Mouse (Mus musculus) retina, postnatal 1 day (tissue): Measurements from ENCODE around the gene Nfkbib.
A peak's percentile ranks its signal among the peaks of the same experiment; 100 is the strongest.

Experiments used
- DNase-seq: peaks from one replicate; pipeline ENCODE4 v3.0.0-alpha.2; 2012

Gene Nfkbib

GRCm38 (mm10) chr7:28796562-28796975 lies 29.3 kb upstream of the Nfkbib start:
- peak; percentile 84 for DNase-seq

GRCm38 (mm10) chr7:28795832-28796231 lies 28.5 kb upstream of the Nfkbib start:
- no peak for DNase-seq

DNA sequence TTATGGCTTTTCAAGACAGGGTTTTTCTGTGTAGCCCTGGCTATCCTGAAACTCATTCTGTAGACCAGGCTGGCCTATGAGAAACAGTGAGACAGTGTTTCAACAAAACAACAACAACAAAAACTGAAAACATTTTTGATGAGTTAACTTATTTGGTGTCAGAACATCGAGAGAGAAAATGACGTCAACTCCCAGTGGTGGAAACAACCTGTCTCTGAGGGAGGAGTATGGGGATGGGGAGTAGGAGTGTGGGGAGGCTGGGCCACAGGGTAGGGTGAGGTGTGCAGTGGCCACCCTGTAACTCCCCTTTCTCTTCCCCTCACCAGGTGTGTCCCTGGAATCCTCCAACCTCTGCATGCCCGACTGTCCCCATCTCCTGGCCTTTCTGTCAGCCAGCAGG lies 27.2 kb upstream of the Nfkbib start:
- no peak for DNase-seq

- DNase-seq = peak; percentile 31
Observed at GRCm38 (mm10) chr7:28793834-28794233, 26.5 kb upstream of the Nfkbib start.

DNA sequence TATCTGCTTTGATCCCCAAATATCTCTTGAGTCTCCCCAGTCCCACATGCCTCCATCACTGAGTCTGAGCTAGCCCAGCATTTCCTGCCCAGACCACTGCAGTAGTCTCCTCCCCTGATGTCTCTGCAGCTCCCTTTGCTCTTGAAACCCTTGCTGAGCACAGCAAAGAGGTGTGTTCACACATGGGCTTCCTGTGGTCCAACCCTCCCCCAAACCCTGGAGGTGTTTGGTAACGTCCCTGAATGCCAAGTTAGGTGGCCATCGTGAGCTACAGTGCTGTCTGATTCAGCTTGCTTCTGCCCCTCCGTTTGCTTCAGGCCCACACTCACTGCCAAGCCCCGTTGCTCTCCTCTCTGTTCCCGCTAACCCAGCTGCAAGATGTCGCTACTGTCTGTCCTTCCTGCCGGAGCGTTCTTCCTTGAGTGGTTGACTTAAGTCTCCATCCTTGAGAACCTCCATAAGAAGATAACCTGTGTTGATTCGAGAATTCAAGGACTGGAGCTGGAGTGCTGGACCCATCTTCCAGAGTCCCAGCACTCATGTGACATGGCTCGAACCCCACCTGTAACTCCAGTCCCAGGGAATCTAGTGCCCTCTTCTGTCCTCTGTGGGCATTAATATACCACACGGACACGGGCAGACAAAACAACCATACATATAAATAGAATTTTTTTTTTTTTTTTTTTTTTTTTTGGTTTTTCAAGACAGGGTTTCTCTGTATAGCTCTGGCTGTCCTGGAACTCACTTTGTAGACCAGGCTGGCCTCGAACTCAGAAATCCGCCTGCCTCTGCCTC lies 25.3 kb upstream of the Nfkbib start:
- DNase-seq = no peak

GRCm38 (mm10) chr7:28791706-28792105 lies 24.4 kb upstream of the Nfkbib start:
- DNase-seq = no peak

- peak; percentile 65 for DNase-seq
Observed at GRCm38 (mm10) chr7:28790066-28790806, 22.9 kb upstream of the Nfkbib start.

GRCm38 (mm10) chr7:28789235-28789634 lies 21.9 kb upstream of the Nfkbib start:
- no peak for DNase-seq

DNA sequence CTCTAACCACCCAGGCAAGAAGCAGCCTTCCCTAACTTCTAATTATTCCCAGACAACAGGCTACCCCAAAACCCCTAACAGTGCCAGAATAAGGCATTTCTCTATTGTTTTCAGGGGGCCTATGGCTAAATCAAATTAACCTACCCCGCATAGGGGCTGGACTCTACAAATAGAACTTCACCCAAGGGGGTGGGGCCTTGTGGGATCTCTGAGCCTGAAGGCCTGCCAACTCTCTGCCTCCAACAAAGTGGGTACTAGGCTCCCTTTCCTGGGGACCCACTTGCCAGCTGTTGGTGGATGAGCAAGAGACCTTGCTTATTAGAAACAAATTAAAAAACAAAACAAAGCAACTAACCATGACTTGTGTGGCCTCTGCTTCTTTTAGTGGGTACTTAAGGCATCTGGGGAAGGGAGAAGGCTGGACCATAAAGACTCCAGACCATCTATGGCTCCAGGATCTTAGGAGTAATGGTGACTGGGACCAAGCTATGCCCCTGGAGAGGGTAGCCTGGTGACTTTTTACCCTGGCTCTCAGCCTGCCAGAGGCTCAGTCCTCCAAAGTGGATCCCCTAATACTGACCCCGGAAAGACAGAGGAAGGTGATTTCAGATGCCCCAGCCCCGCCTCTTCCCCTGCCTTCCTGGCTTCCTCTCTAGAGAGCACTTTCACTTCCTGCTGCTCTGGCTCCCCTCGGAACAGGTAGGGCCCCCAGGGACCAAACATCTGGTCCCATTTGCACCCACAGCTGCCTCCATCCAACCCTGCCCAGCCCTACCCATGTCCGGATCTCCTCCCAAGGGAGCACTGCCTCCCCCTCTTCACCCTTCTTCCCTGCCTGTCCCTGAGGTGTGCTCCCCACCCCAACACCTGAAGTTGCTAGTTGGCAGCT lies 21.2 kb upstream of the Nfkbib start, which contains the start of gene Rinl:
Gene Rinl, plus strand, starts transcription at position 663 of the 889 bp plus-strand sequence.
- no peak for DNase-seq

DNA sequence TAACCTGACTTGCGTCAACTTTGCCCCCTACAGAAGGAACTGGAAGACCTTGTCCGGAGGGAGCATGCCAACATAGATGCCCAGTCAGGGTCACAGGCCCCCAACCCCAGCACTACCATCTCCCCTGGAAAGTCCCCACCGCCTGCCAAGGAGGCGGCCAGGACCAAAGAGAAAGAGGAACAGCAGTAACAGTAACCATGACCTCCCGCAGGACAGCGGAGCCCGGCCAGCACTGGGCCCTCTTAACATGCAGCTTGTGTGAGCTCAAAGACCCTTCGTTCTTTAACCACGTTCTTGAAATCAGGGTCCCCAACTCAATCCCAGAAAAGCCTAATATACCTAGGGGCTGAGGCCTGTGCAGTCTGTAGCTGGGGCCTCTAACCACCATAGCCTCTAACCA lies 20.6 kb upstream of the Nfkbib start:
- no peak for DNase-seq

GRCm38 (mm10) chr7:28785161-28785560 lies 17.8 kb upstream of the Nfkbib start:
- DNase-seq = no peak

GRCm38 (mm10) chr7:28781261-28781663 lies 13.9 kb upstream of the Nfkbib start:
- DNase-seq = no peak

DNA sequence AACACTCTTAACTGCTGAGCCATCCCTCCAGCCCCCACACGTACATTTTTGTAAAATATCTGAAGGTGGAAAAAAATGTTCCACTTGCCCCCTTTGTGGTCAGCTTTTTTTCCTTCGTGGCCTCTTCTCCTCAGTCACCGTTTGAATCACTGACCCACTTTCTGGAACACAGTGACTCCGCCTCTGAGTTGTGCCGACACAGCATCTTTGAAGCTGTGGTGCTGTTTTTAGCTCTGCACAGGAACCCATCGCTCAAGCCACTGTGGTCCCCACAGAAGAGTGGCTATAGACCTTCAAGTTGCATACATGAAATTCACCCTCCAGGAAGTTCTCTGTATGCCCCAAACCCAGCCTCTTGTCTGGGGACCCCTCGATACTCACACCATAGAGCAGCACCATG lies 13.5 kb upstream of the Nfkbib start:
- DNase-seq = peak; percentile 55

DNA sequence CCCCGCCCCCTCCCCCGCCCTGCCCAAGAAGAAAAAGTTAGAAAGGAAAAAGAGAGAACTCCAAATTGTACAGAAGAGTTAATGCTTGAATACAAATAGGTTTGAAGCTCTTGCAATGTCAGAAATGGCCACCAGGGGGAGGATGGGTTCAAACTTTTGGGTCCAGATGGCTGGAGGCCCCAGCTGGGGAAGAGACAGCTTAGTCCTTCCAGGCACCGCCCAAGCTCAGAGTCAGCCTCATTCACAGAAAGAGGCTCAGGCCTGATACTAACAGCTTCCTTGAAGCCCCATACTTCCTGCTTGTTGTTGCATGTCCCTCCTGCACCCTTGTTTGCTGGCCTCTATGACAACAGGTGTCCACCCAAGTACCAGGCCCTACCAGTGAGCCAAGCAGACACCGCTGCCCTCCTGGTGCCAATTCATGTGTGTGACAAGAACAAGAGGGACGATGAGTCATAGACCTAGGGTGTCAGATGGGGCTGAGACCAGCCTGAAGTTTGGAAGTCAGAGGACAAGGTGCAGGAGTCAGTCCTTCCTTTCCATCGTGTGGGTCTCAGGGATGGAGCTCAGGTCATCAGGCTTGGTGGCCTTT lies 12.9 kb upstream of the Nfkbib start:
- DNase-seq = peak; percentile 93

- no peak for DNase-seq
Observed at GRCm38 (mm10) chr7:28778825-28779224, 11.5 kb upstream of the Nfkbib start.

DNA sequence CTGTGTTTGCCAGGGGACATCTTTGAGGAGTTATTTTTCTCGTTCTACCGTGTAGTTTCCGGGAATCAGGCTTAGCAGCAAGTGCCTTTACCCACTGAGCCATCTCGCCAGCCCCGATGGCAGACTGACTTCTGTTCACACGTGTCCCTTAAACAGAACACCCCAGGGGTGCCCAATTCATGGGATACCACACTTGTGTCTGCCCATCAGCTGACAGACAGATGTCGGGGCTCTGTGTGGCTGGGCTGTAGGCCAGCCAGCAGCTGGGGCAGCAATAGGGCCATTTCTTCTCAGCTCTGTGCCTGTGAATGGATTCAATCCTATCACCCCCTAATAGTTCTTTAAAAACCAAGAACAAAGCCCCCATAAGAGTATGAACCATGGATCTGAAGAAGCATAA lies 7.8 kb upstream of the Nfkbib start:
- no peak for DNase-seq

- no peak for DNase-seq
Observed at GRCm38 (mm10) chr7:28774164-28774563, 6.9 kb upstream of the Nfkbib start.

DNA sequence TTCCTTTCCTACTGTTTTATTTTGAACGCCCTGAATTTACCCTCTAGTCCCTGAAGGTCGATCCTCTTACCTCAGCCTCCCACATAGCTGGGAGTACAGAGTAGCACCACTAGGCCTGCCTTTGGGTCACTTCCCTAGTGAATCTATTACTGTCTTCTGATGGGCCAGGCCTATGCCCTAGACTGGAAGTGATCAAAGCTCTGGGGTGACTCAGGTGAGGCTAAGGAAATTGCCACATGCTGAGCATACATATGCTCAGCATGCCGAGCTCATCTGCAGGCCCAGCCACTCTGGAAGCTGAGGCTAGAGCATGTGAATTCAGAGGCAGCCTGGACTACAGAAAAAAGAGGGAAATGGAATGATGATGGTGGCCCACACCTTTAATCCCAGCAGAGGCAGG lies 5.9 kb upstream of the Nfkbib start:
- no peak for DNase-seq

- DNase-seq = no peak
Observed at GRCm38 (mm10) chr7:28771867-28772266, 4.6 kb upstream of the Nfkbib start.

- no peak for DNase-seq
Observed at GRCm38 (mm10) chr7:28770309-28770708, 3.0 kb upstream of the Nfkbib start.

- no peak for DNase-seq
Observed at GRCm38 (mm10) chr7:28769414-28769958, 2.2 kb upstream of the Nfkbib start.

DNA sequence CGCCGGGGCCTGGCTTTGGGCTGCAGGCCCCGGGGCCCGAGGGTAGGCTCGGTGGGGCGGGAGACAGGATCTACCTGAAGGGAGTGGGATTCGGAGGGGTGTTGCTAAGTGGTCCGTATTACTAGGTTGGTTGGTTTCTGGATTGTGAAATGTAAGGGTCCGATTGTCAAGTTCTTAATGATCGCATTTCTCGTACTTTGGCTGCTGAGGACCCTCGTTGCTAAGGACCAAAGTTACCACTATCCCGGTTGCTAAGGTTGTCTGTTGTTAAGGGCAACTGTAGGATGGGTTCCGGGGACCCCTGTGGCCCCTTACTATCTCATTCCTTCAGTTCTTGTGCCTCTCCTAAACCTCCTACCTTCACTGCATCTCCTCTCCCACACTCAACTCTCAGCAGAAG lies 402 bp downstream of the Nfkbib start:
- no peak for DNase-seq
